Mouse (Mus musculus): Measurements from ENCODE around the gene Srm.

Srm gene

GRCm38 (mm10) chr4:148591171-148591630, at the start of gene Srm:
TSS of gene Srm (plus strand) at chr4:148591503.
- peak; percentile 97 for DNase-seq (ENCODE audit: low spot score)

GRCm38 (mm10) chr4:148549106-148549505, 42.2 kb upstream of the Srm start:
- DNase-seq (ENCODE audit: low spot score) = no peak

GRCm38 (mm10) chr4:148557766-148558165, 33.5 kb upstream of the Srm start:
- no peak for DNase-seq (ENCODE audit: low spot score)

- peak; percentile 87 for DNase-seq (ENCODE audit: low spot score)
Measured at GRCm38 (mm10) chr4:148558297-148559000, 32.9 kb upstream of the Srm start, which contains the start of gene Exosc10. TSS of gene Exosc10 (plus strand) at chr4:148558429.

- no peak for DNase-seq (ENCODE audit: low spot score)
Measured at GRCm38 (mm10) chr4:148562676-148563075, 28.6 kb upstream of the Srm start.

- DNase-seq (ENCODE audit: low spot score) = no peak
Measured at GRCm38 (mm10) chr4:148563595-148563994, 27.7 kb upstream of the Srm start.

- DNase-seq (ENCODE audit: low spot score) = no peak
Measured at GRCm38 (mm10) chr4:148570138-148570537, 21.2 kb upstream of the Srm start.

GRCm38 (mm10) chr4:148570693-148571295, 20.5 kb upstream of the Srm start:
- no peak for DNase-seq (ENCODE audit: low spot score)

GRCm38 (mm10) chr4:148573222-148573621, 18.1 kb upstream of the Srm start:
- no peak for DNase-seq (ENCODE audit: low spot score)

- DNase-seq (ENCODE audit: low spot score) = no peak
Measured at GRCm38 (mm10) chr4:148580765-148581164, 10.5 kb upstream of the Srm start.

- no peak for DNase-seq (ENCODE audit: low spot score)
Measured at GRCm38 (mm10) chr4:148581422-148581821, 9.9 kb upstream of the Srm start.

GRCm38 (mm10) chr4:148583257-148583656, 8.0 kb upstream of the Srm start:
- DNase-seq (ENCODE audit: low spot score) = no peak

GRCm38 (mm10) chr4:148586648-148587047, 4.7 kb upstream of the Srm start:
- DNase-seq (ENCODE audit: low spot score) = no peak

- DNase-seq (ENCODE audit: low spot score) = no peak
Measured at GRCm38 (mm10) chr4:148588793-148589192, 2.5 kb upstream of the Srm start.

GRCm38 (mm10) chr4:148589565-148589964, 1.7 kb upstream of the Srm start:
- DNase-seq (ENCODE audit: low spot score) = peak; percentile 31

- DNase-seq (ENCODE audit: low spot score) = no peak
Measured at GRCm38 (mm10) chr4:148590421-148591170, 707 bp upstream of the Srm start.

- DNase-seq (ENCODE audit: low spot score) = no peak
Measured at GRCm38 (mm10) chr4:148591637-148592380, 506 bp downstream of the Srm start.

GRCm38 (mm10) chr4:148593996-148594395, 2.7 kb downstream of the Srm start:
- DNase-seq (ENCODE audit: low spot score) = no peak

- no peak for DNase-seq (ENCODE audit: low spot score)
Measured at GRCm38 (mm10) chr4:148595916-148596315, 4.6 kb downstream of the Srm start.

GRCm38 (mm10) chr4:148596731-148597130, 5.4 kb downstream of the Srm start:
- no peak for DNase-seq (ENCODE audit: low spot score)

GRCm38 (mm10) chr4:148598826-148599225, 7.5 kb downstream of the Srm start:
- DNase-seq (ENCODE audit: low spot score) = no peak

- no peak for DNase-seq (ENCODE audit: low spot score)
Measured at GRCm38 (mm10) chr4:148600316-148600715, 9.0 kb downstream of the Srm start.

Measured in ovary, postnatal 36 days (tissue).